Mouse (Mus musculus) testis, postnatal 14 days (tissue): ENCODE results near the gene Mef2c.

Experiments used
- DNase-seq: peaks from one replicate; pipeline ENCODE4 v3.0.0; 2021; ENCODE audit warnings: low spot score

Gene Mef2c

DNA sequence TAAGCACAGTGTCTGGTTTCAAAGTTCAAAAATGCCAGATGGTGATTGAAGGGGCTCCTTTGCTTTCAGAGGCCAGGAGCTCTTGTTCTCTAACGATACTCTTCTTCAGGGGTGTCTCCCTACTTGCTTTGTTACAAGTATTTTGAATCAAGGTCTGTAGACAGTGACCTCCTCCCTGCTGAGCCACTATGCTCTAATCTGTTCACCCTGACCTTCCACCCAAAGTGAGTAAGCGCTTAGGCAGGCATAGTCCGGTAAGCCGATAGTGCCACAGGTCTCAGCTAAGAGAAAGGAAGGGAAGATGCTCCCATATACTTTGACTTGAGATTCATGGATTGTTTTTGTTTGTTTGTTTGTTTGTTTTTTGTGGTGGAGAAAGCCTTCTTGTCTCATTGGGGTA, 69.5 kb downstream of the Mef2c start:
- DNase-seq, result peak; percentile 35

DNA sequence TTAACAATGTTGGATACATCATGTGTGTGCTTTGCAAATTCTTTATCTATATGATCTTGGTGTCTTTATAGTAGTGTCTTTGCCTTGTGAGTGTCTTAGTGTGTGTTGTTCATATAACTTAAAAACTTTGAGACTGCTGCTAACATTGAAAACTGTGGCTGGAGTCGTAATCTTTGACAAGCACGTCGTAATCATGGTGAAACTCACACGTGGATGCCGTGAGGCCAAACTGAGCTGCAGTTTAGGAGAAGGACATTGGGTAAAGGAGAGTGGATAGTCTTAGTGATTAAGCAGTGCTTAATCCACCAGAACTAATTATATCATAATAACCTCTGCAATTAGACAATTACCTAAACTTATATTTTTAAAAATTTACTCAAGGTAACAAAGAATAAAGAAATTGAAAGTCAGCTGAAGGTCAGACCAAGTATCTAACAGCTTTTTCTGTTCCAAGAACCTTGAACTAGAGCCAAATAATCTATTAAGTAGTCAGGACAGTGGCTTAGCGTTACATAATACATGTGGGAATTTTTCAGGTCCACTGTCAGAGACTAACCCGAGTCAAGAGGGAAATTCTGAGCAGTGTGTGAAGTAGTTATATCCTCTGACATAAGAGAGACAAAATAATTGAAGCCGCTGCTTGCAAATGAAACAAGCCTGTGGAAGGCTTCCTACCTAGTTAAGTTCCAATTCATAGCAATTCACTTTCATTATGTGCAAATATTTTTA, 70.2 kb downstream of the Mef2c start:
- DNase-seq, result no peak

DNA sequence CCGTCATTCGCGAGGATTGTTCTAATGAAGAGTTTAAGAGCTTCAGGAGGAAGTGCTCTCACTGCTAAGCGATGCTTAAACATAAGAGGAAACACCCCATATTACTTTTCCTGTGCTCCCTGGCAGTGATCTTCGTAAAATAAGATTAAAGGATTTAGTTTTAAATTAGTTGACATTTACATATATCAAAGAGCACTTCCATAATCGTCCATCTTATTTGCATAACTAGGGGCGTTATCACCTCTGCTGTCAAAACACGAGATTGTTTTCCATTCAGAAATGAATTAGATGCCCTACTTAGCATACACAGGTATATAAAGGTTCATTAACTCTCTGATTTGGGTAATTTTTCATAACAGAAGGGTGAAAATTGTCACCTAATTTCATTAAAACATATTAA, 71.0 kb downstream of the Mef2c start:
- no peak for DNase-seq

DNA sequence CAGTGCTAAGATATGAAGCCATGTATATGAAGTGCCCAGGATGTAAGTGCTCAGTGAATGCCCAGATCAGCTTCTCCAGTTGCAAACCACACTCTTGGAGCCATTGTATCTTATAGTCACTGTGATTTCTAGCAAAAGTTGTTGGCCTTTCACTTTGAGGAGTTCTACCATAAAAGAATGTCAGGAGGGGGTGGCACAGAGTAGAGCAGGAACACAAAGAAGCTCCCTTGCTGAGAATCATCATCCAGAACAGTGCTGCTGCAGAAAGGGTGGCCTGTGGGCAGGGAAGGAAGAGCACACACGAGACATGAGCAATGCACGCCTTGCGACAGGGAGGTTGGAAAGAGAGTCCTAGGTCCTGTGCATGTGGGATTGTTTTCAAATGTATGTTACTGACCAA, 75.6 kb downstream of the Mef2c start:
- no peak for DNase-seq

DNA sequence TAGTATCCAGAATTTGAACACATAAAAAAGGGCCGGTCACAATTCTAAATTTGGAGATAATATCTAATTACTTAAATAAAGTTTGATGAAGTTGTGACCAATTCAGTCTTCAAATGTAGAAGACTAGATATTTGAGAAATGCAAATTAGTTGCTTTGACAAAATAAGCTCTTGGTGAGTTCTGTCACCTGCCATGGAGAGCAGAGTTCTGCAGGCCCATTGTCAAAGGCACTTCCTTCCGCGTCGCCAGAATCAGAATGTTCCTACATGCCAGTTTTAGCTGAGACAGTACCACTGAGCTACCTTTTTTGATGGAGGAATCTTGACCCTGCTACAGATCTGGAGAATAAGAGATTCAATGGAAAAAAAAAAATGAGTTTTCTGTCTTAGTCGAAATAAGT, 77.0 kb downstream of the Mef2c start:
- DNase-seq, result no peak

DNA sequence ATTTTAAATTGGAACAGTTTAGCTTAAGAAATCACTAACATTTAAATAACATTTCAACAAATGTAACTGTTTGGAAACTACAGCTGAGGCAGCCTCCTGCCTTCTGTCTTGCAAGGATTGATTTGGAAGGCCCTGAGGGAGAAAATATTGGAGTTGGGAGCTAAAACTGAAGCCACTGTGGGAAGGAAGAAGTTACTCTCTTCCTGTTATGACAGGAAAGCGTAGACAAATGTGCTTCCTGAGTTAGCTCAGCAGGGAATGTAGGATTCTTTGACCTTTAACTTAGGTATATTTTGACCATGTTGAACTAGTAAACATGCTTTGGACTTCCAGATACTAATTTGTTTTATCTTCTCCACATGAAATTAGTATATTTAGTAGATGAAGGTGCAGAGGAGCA, 78.7 kb downstream of the Mef2c start:
- DNase-seq, result no peak

DNA sequence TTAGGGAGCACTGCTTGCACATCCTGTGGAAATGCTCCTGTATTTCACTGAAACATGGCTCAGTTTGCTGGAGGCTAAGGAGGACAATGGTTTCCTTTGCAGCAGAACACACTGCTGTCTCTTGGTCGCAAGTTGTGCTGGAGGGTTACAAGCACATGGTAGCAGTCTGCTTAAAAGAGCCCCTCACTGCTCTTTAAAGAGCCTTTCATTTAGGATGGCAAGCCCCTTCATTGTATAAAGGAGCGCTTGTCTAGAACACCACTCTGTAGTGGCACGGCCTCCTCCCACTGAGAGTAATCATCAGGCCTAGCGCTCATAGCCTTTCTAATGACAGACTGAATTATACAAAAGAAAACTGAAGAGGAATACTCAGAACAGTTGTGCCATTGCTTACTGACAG, 80.0 kb downstream of the Mef2c start:
- DNase-seq, result no peak

DNA sequence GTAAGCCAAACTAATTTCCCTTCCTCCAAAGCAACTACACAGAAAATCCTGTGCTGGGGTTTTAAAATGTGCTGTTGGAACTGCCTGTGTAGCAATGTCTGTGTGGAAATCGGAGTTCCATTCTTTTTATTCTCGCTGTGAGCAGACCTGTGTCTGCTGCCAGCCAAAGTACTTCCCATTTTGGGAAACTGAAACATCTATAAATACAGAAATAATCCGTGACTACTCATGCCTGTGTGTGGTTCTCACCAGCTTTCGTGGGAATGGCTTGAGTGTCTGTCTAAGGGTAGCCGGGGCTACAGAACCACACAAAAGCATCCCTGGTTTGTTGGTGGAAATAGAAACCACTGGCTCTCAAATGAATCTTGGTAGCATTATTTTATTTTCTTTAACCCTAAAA, 81.5 kb downstream of the Mef2c start:
- DNase-seq, result no peak

DNA sequence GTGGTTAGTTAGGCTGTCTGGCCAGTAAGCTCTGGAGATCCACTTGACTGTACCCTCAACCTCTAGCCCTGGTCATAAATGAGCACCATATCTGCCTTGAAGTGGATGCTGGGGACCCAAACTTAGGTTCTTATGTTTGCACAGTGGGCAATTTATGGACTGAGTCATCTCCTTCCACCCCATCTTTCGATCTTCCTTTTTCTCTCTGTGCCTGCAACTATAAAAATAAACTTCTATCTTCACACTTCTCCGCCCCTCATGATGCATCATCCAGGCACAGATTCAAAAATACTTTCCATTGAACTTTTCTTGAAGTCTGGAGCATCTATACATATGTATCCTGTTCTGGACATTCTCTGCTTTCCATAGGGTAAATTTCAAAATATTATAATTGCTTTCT, 84.4 kb downstream of the Mef2c start:
- DNase-seq, result no peak

DNA sequence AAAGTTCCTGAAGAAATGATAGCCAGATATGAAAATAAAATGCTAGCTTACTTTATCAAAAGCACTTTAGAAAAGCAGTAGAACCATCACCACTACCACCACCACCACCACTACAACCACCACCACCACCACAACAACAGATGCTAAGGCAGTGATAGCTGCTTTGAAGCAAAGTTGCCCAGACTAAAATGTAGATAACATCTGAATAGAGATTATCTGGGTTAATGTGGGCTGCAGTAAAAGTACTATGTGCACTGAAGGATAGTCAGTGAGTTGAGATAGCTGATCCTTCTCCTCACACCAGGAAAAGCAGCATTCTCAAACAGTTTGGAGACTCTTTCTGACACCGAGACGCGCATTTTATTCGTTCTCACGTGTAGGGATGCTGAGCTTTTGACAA, 87.1 kb downstream of the Mef2c start:
- DNase-seq, result no peak

DNA sequence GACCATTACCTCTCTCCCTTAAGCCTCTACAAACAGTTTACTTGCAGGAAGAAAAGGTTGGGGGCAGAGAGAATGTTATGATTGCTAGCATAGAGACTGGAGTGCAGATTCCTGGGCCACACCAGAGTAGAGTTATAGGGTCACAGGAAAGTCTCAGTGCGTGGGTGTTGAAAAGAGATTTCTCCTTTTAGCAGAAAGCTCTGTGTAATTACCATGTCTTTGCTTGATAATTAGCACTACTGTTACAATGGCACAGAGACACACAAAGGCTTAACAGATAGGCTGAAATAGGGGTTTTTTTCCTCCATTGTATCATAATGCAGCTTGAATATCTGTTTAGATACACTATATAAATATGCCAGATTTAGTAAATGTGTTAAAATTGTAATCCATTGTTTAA, 91.6 kb downstream of the Mef2c start:
- no peak for DNase-seq

DNA sequence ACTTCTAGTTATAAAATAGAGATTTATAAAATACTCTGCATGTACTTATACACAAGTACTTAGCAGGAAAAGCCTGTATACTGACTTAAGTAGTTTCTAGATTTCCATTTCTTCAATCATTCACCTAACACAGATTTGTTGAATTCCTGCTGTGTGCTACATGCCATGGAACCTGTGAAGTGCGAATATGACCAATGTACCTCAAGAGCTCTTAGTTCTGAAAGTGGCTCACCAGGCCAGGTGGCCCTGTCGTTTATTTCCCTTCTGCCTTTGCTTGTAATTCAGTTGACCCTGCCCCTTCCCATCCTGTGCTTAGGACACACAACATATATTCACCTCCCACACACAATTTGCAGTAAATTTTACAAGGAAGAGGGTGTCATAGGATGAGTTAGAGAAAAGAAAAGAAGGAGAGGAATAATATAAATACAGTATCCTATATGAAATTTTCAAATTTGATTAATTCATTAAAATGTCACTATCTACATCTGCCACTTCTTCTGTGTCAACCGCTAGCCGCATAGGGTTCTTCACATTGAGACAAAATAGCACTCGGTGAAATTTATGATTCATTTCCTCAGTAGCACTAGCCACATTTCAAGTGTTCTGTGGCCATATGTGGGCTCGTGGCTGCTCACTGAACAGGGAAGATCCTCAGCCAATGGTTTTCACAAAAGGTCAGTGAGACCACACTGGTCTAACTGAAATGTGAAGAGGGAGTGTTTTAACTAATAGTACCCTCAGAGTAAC, 93.3 kb downstream of the Mef2c start:
- no peak for DNase-seq

DNA sequence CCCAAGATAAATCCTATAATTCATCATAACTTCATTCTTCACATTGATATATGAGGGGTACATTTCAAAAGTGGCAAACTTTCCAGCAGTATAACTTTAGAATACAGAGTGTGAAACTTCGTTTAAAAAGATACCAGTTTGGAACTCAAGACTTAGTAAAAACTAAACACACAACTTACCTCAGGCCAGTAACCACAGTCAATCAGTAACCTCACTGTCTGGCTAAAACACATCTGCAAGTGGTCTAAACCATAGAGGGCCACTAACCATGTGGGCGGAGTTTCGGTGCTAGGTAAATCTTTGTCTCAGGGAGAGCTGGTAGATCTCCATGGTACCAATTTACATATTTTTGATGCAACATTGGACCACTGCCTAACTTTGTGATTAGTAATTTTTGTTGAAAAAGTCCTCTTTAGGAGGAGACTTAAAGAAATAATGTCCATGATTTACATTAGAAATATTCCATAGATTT, 93.9 kb downstream of the Mef2c start:
- no peak for DNase-seq

DNA sequence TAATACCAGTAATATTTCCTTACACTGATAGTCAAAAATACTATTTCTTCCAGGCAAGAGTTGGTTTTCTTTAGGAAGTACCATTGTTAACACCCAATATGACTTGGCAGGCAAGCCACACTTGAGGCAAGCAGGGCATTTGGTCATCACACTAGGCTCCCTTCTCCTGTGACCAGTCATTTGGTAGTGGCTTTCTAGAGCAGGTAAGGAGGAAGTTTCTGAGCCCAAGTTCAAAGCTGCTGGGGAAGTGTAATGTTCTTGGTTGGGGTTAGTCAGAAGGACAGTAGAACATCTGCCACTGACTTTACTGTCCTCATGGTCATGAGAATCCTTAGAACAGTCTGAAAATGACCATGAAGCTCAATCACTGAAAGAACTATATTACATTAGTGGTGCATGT, 96.5 kb downstream of the Mef2c start:
- DNase-seq, result no peak

DNA sequence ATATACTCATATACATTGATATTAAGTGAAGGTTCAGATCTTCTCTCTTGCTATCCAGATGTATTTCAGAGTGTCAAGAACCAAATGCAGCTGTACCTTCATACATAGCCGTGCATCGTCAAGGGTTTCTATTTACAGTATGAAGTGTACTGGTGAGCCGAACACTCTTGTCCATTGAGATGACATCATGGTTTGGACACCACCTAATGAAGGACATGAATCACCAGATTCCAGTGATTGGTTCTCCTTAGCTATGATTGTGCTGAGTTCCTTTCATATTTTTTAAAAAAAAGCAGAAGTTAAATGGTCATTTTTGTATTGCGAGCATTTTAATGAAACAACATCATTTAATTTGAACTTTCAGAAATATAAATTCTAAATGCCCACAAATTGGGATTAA, 97.9 kb downstream of the Mef2c start:
- DNase-seq, result no peak

DNA sequence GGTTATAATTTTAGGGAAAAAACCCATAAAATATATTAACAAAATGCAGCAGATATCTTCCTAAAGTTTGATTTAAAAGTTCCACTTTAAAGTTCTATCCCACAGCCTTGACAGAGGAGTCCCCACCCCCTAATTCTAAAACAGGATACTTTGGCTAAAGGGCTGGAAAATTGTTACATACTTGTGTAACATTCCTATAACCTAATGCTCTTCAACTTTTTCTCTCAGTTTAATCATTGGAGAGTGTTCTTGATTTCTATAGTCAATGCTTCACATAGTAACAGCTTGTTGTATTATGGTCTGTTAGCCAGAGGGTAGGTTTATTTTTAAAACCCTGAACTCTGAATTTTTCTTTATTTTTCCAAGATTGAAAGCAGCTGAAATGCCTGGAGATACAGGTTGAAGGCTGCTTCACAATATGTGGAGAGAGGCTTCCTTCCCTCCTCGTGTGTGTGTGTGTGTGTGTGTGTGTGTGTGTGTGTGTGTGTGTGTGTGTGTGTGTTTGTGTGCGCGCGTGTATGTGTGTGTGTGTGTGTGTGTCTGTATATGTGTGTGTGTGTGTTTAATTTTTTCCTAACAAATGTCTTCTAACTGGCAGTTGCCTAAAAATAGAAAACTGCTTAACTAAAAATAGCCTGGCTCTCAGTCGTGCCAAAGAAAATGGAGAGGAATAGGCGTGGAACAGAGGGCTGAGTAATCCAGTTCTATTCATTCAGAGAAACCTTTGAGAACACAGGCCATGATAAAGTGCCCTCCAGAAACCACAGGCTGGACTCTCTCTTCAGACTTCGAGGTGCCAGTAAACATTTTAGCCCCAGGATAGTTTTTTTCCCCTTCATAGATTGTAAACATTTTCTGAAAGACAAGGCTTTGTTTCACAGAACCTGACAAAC, 99.8 kb downstream of the Mef2c start:
- peak; percentile 21 for DNase-seq

DNA sequence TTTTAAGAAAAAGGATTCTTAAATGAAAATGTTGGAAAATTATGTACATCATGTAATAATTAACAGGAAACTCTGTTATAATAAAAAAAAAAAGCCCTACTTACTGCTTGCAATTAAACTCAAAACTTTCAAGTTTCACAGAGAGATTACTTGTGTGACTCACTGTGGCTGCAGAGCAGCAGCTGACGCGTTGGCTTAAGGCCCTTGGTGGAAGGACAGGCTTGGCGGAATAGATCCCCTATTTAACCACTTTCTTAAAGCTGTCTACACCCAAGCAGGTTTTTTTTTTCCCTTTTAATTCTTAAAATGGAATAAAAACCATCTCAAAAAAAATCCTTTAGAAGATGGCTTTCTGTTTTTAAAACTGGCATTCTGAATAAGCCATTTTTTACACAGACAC, 100.5 kb downstream of the Mef2c start:
- DNase-seq, result peak; percentile 26

DNA sequence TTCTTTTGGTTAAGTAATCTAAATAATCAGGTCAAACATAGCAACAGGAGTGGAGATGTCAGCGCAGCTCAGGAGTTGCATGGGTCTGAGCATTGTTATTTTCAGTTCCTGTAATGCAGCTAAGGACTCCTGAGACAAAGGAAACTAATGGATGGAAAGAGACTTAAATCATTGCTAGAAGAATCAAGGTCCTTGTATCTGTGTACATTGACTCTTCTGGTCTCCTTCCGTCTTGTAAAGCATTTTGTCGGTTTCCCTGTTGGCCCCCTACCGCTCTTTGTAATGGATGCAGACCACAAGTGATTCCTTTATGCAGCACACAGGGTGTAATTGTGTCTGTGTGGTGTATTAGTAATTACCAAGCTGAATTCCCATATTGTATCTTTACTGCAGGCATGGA, 101.0 kb downstream of the Mef2c start:
- no peak for DNase-seq

DNA sequence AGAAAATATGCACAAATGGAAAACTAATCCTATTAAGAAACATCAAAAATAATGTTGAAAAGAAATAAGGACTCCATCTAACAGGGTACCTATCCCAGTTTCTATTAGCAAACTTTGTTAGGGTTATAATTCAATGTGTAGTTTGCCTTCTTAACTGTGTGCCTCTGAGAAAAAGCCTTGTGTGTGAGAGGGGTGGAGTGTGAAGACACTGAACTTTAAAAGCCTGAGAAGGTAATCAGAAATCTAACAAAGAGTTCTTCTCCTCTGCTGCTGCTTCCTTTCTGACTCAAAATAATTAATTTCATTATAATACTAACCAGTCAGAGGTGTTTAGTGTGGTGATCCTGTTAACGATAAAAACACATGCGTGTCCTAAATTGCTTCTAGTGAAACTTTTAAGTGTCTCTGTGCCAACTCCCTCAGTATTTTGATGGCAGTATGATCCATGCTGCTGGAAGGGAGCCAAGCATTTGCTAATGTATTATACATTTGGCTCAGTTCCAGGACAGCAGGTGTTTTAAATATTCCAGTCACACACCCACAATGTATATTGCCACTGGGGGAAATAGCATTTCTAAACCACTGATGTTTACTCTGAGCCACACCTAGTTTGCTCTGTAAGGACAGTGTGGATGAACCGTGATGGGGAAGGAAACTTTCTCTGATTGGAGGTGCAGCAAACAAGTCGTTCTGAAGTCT, 104.2 kb downstream of the Mef2c start:
- DNase-seq, result no peak

DNA sequence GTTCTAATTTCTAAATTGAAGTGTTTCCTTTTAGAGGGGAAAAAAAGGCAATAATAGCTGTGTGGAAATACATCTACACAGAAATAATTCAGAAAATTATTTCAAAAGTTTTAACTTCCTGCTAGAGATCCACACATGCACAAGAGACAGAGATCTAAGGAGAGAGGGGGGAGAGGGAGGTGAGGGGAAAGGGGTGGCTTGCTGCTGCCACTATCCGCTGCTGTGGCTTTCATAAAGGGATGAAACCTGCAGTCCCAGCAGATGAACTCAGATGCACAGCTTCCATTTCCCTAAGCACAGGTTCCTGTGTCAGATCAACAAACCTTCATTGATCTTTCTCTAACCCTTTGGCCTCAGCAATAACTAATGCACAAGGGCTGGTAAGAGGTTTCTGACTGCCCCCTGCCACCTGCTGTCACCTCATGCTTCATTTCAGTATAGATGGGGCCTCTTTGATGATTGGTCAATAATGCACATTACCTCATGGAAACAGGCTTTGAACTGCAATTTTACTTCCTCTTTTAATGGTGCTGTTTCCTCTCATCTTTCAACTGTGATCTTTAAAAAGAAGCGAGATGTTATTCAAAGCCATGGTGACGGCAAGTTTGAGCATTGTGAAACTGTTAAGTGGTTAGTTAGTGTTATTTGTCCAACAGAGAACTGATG, 105.2 kb downstream of the Mef2c start:
- DNase-seq, result no peak

DNA sequence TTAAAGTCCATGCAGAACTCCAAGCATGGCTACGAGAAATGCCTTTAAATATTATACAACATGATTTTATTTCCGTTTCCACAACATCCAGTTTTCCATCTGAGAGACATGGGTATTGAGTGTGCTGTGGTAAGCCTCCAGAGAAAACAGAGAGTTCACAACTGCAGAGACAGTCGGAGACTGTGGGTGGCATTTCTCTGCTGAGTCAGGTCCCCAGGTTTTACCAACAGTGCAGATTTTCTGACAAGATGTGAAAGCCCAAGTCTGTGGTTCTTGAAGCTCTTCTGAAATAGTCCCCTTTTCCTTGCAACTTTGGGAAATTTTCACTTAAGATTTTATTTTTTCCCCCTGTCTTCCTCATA, 105.7 kb downstream of the Mef2c start:
- no peak for DNase-seq

DNA sequence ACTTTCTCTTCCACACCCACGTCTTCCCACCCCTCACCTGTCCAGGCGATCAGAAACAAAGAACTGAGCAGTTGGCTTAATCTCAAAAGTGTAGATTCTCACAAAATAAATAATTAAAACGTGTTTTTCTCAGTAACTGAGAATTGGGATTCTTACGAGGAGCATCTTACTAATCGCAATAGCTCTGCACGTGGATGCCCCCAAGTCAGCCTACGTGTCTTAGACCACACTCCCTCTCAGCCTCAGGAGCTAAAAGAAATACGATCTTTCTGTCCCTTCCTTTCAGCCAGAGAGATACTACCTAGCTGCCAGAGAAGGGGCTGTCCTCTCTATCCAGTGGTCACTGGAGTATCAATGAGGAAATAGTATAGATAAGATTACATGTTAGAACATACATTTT, 106.3 kb downstream of the Mef2c start:
- no peak for DNase-seq
